Mouse (Mus musculus) heart, adult 18-20 months (tissue): ENCODE data around the gene Atp5l. TPM values are rescaled to one million over a fixed set of nuclear protein-coding genes. Genes with fewer than 3 reads are reported as not detected.
"Not testable (repeated sequence)": the region's sequence is repeated elsewhere in the genome, so short reads cannot be mapped to it uniquely, and the experiment has no call there.

Experiments
- DNase-seq, 2 experiments: peaks; one replicate each; pipeline ENCODE4 v3.0.0; 2021 to 2022; ENCODE audit warnings: mixed read lengths in 1 of 2
- long read RNA-seq, 2 experiments: library from polyadenylated mRNA; stranded (forward); transcript quantifications; one replicate each; pipeline ENCODE4 v2.0.0; 2021
- total RNA-seq, 2 experiments: library from RNA; stranded (reverse); gene quantifications; 2 replicates each; pipeline ENCODE4 v1.2.3; 2021

Gene Atp5l
- total RNA-seq: 1,000 to 10,000 TPM; 1,708 to 2,082 TPM
- long read RNA-seq, experiment 1, full-length matches to known transcripts: 1,282 of 1,290 reads
- long read RNA-seq, experiment 1, partial matches to known transcripts: 0 of 1,290 reads
- long read RNA-seq, experiment 1, other reads (novel, unspliced or antisense): 8 of 1,290 reads
- long read RNA-seq, experiment 2, full-length matches to known transcripts: 1,094 of 1,100 reads
- long read RNA-seq, experiment 2, partial matches to known transcripts: 1 of 1,100 reads
- long read RNA-seq, experiment 2, other reads (novel, unspliced or antisense): 5 of 1,100 reads

GRCm38 (mm10) chr9:44920374-44921122, at the start of gene Atp5l:
TSS of gene Atp5l (minus strand) at chr9:44920742.
- DNase-seq: peak; percentile 91

GRCm38 (mm10) chr9:44969450-44969849, 48.9 kb upstream of the Atp5l start:
- DNase-seq: no peak

GRCm38 (mm10) chr9:44967763-44968162, 47.2 kb upstream of the Atp5l start:
- DNase-seq: not testable (repeated sequence)

- peak; percentile 86 to 90 for DNase-seq
These were observed 46.3 kb upstream of the Atp5l start for GRCm38 (mm10) chr9:44966815-44967242.

GRCm38 (mm10) chr9:44965833-44966466, 45.4 kb upstream of the Atp5l start:
- no peak for DNase-seq

GRCm38 (mm10) chr9:44965126-44965832, 44.7 kb upstream of the Atp5l start, which contains the start of gene Ube4a:
TSS of gene Ube4a (minus strand) at chr9:44965600.
- DNase-seq: peak; percentile 98 to 100

- no peak for DNase-seq
These were observed 33.9 kb upstream of the Atp5l start for GRCm38 (mm10) chr9:44954432-44954831.

- no peak for DNase-seq
These were observed 27.3 kb upstream of the Atp5l start for GRCm38 (mm10) chr9:44947836-44948235.

- DNase-seq: peak; percentile 31 to 51
These were observed 25.7 kb upstream of the Atp5l start for GRCm38 (mm10) chr9:44946185-44946695.

- DNase-seq: peak; percentile 62 to 73
These were observed 21.9 kb upstream of the Atp5l start for GRCm38 (mm10) chr9:44942421-44942820.

GRCm38 (mm10) chr9:44941756-44942155, 21.2 kb upstream of the Atp5l start:
- DNase-seq: peak; percentile 57 to 64

- no peak for DNase-seq
These were observed 1.0 kb upstream of the Atp5l start for GRCm38 (mm10) chr9:44921543-44921942.

GRCm38 (mm10) chr9:44921123-44921468, 554 bp upstream of the Atp5l start:
- peak in 1 of 2 experiments; percentile 84 for DNase-seq

- no peak for DNase-seq
These were observed 936 bp downstream of the Atp5l start for GRCm38 (mm10) chr9:44919606-44920005.

- DNase-seq: peak; percentile 25 to 72
These were observed 4.3 kb downstream of the Atp5l start for GRCm38 (mm10) chr9:44916196-44916595.

GRCm38 (mm10) chr9:44914706-44915105, 5.8 kb downstream of the Atp5l start:
- no peak for DNase-seq

- no peak for DNase-seq
These were observed 9.2 kb downstream of the Atp5l start for GRCm38 (mm10) chr9:44911365-44911764.

GRCm38 (mm10) chr9:44905620-44906019, 14.9 kb downstream of the Atp5l start:
- peak; percentile 56 to 66 for DNase-seq

- DNase-seq: peak; percentile 71 to 83
These were observed 15.6 kb downstream of the Atp5l start for GRCm38 (mm10) chr9:44904964-44905363.

- no peak for DNase-seq
These were observed 16.7 kb downstream of the Atp5l start for GRCm38 (mm10) chr9:44903856-44904255.

GRCm38 (mm10) chr9:44900402-44900801, 20.1 kb downstream of the Atp5l start:
- DNase-seq: no peak

- no peak for DNase-seq
These were observed 20.8 kb downstream of the Atp5l start for GRCm38 (mm10) chr9:44899716-44900115.
